Mouse (Mus musculus): Measurements from ENCODE around the gene Ankrd40.

Ankrd40 gene

GRCm38 (mm10) chr11:94322636-94323035 lies 5.2 kb upstream of the Ankrd40 start:
- no peak for DNase-seq (ENCODE audit: extremely low spot score, low read depth, low spot score)

GRCm38 (mm10) chr11:94323271-94323925 lies 4.4 kb upstream of the Ankrd40 start:
- DNase-seq (ENCODE audit: extremely low spot score, low read depth, low spot score) = no peak

- no peak for DNase-seq (ENCODE audit: extremely low spot score, low read depth, low spot score)
These were observed 3.2 kb upstream of the Ankrd40 start for GRCm38 (mm10) chr11:94324618-94325017.

- no peak for DNase-seq (ENCODE audit: extremely low spot score, low read depth, low spot score)
These were observed 815 bp upstream of the Ankrd40 start for GRCm38 (mm10) chr11:94326961-94327411.

- no peak for DNase-seq (ENCODE audit: extremely low spot score, low read depth, low spot score)
These were observed 834 bp downstream of the Ankrd40 start for GRCm38 (mm10) chr11:94328644-94329025.

GRCm38 (mm10) chr11:94329270-94329891 lies 1.6 kb downstream of the Ankrd40 start:
- no peak for DNase-seq (ENCODE audit: extremely low spot score, low read depth, low spot score)

GRCm38 (mm10) chr11:94330211-94330610 lies 2.4 kb downstream of the Ankrd40 start:
- no peak for DNase-seq (ENCODE audit: extremely low spot score, low read depth, low spot score)

GRCm38 (mm10) chr11:94332726-94333125 lies 4.9 kb downstream of the Ankrd40 start:
- no peak for DNase-seq (ENCODE audit: extremely low spot score, low read depth, low spot score)

GRCm38 (mm10) chr11:94334386-94334968 lies 6.7 kb downstream of the Ankrd40 start:
- no peak for DNase-seq (ENCODE audit: extremely low spot score, low read depth, low spot score)

GRCm38 (mm10) chr11:94336551-94336950 lies 8.8 kb downstream of the Ankrd40 start:
- DNase-seq (ENCODE audit: extremely low spot score, low read depth, low spot score) = no peak

GRCm38 (mm10) chr11:94338347-94338746 lies 10.5 kb downstream of the Ankrd40 start:
- DNase-seq (ENCODE audit: extremely low spot score, low read depth, low spot score) = no peak

GRCm38 (mm10) chr11:94339732-94340585 lies 12.2 kb downstream of the Ankrd40 start:
- no peak for DNase-seq (ENCODE audit: extremely low spot score, low read depth, low spot score)

- DNase-seq (ENCODE audit: extremely low spot score, low read depth, low spot score) = no peak
These were observed 13.4 kb downstream of the Ankrd40 start for GRCm38 (mm10) chr11:94340948-94341933.

GRCm38 (mm10) chr11:94342114-94342905 lies 14.5 kb downstream of the Ankrd40 start:
- no peak for DNase-seq (ENCODE audit: extremely low spot score, low read depth, low spot score)

- no peak for DNase-seq (ENCODE audit: extremely low spot score, low read depth, low spot score)
These were observed 16.2 kb downstream of the Ankrd40 start for GRCm38 (mm10) chr11:94343955-94344358.

GRCm38 (mm10) chr11:94344470-94344869 lies 16.7 kb downstream of the Ankrd40 start:
- no peak for DNase-seq (ENCODE audit: extremely low spot score, low read depth, low spot score)

- DNase-seq (ENCODE audit: extremely low spot score, low read depth, low spot score) = no peak
These were observed 18.1 kb downstream of the Ankrd40 start for GRCm38 (mm10) chr11:94345926-94346325.

GRCm38 (mm10) chr11:94346611-94347010 lies 18.8 kb downstream of the Ankrd40 start:
- DNase-seq (ENCODE audit: extremely low spot score, low read depth, low spot score) = no peak

GRCm38 (mm10) chr11:94347063-94347575 lies 19.3 kb downstream of the Ankrd40 start:
- DNase-seq (ENCODE audit: extremely low spot score, low read depth, low spot score) = no peak

Measured in hindlimb bud, embryonic 11.5 days (tissue).